Comparison of ENCODE assay signal across 11 mouse cellular contexts in genomic region chr6:31456988-31457387, GRCm38 (mm10). TPM values are rescaled to one million over a fixed set of nuclear protein-coding genes. Genes with fewer than 3 reads are reported as not detected.
DNase-seq lines count a peak whose midpoint lies in the region; ATAC-seq and TF ChIP-seq lines count a peak whose summit lies in the region.
"Had no signal": no experiment of that assay in that cellular context is flagged by ENCODE, and none has a peak within 500 bp of the region (broad histone marks: within the 10 kb centered on the region; RNA-seq: fewer than 3 reads in every experiment).

No protein-coding gene starts in this region.

- no peak for TF ChIP-seq POLR2A in cerebellum, adult 2 months (IDR thresholded peaks at IDR 0.05; ENCODE audit: borderline replicate concordance, insufficient read depth, low read length)

- H3K4me2 ChIP-seq in liver, postnatal 0 days (ENCODE audit: low read depth, low read length): no peak overlapping the region
- no peak overlapping the region for H3K4me2 ChIP-seq in liver, embryonic 11.5 days
- no peak overlapping the region for H3K4me2 ChIP-seq in midbrain, embryonic 13.5 days (replicated peaks)
- H3K4me2 ChIP-seq: hindbrain, embryonic 15.5 days; liver, embryonic 12.5 days had no signal

- no peaks in the 10 kb centered on the region for H3K27me3 ChIP-seq in cerebellum, adult 2 months (ENCODE audit: control insufficient read depth, insufficient read depth, low read length)
- H3K27me3 ChIP-seq in liver, postnatal 0 days (ENCODE audit: insufficient read depth, low read length): no peaks in the 10 kb centered on the region
- no peaks in the 10 kb centered on the region for H3K27me3 ChIP-seq in liver, embryonic 11.5 days (replicated peaks; ENCODE audit: control insufficient read depth, insufficient read depth, low read length)
- H3K27me3 ChIP-seq in midbrain, embryonic 13.5 days: no peaks in the 10 kb centered on the region
- H3K27me3 ChIP-seq: hindbrain, embryonic 15.5 days; liver, embryonic 12.5 days had no signal

- no peak for TF ChIP-seq CTCF in cerebellum, adult 2 months (IDR thresholded peaks at IDR 0.05; ENCODE audit: borderline replicate concordance, insufficient read depth, low read depth, low read length)
- TF ChIP-seq CTCF in liver, postnatal 0 days (IDR thresholded peaks at IDR 0.05; ENCODE audit: low read depth): no peak

- no peak overlapping the region for H3K27ac ChIP-seq in cerebellum, adult 2 months (ENCODE audit: insufficient read depth, low read length)
- no peak overlapping the region for H3K27ac ChIP-seq in liver, postnatal 0 days (ENCODE audit: low read depth)
- no peak overlapping the region for H3K27ac ChIP-seq in liver, embryonic 11.5 days (ENCODE audit: low read depth, low read length)
- H3K27ac ChIP-seq in midbrain, embryonic 13.5 days: no peak overlapping the region
- H3K27ac ChIP-seq: hindbrain, embryonic 15.5 days; liver, embryonic 12.5 days had no signal

- no peak for TF ChIP-seq EP300 in liver, postnatal 0 days (IDR thresholded peaks at IDR 0.05; ENCODE audit: low read depth)

- peak; percentile 18 to 31 for DNase-seq in cerebellum, adult 2 months
- DNase-seq in liver, postnatal 0 days: peak; percentile 30
- no peak for DNase-seq in liver, embryonic 11.5 days (ENCODE audit: low spot score)
- peak; percentile 8 to 12 for DNase-seq in cerebellum, postnatal 10 days
- DNase-seq in skeletal muscle tissue, adult 2 months (ENCODE audit: low read depth, low spot score): peak; percentile 36
- no peak for DNase-seq in T-cell, adult 2 months (ENCODE audit: low spot score)
- DNase-seq: spleen, adult 18-20 months had no signal

- ATAC-seq in cerebellum, adult (ENCODE audit: insufficient number of reproducible peaks, low FRiP score, low TSS enrichment): no peak
- peak; percentile 80 for ATAC-seq in liver, postnatal 0 days
- no peak for ATAC-seq in liver, embryonic 11.5 days (replicated peaks; ENCODE audit: low FRiP score)
- ATAC-seq in midbrain, embryonic 13.5 days: no peak
- ATAC-seq: liver, embryonic 12.5 days had no signal

- 70% methylated on average over 1 of the region's 1 CpGs for WGBS in cerebellum, adult 2 months
- WGBS in liver, postnatal 0 days (ENCODE audit: insufficient replicate concordance): 56% methylated on average over 1 of the region's 1 CpGs
- 88% methylated on average over 1 of the region's 1 CpGs for WGBS in liver, embryonic 11.5 days
- WGBS in midbrain, embryonic 13.5 days: 98% methylated on average over 1 of the region's 1 CpGs

- peaks cover 44% of the 10 kb centered on the region for H3K36me3 ChIP-seq in liver, postnatal 0 days (replicated peaks; ENCODE audit: insufficient read depth, low read length)
- peaks cover 7% of the 10 kb centered on the region for H3K36me3 ChIP-seq in liver, embryonic 11.5 days (ENCODE audit: control insufficient read depth, insufficient read depth, low read length)
- peaks cover 30% of the 10 kb centered on the region for H3K36me3 ChIP-seq in midbrain, embryonic 13.5 days

- H3K9ac ChIP-seq in liver, postnatal 0 days (replicated peaks): no peak overlapping the region
- H3K9ac ChIP-seq in liver, embryonic 11.5 days (ENCODE audit: low read depth, low read length): no peak overlapping the region
- no peak overlapping the region for H3K9ac ChIP-seq in midbrain, embryonic 13.5 days (replicated peaks)
- H3K9ac ChIP-seq: hindbrain, embryonic 15.5 days; liver, embryonic 12.5 days had no signal

- no peak overlapping the region for H3K4me3 ChIP-seq in cerebellum, adult 2 months (replicated peaks; ENCODE audit: insufficient read depth, low read depth, low read length)
- H3K4me3 ChIP-seq in liver, postnatal 0 days (ENCODE audit: low read depth, low read length): no peak overlapping the region
- H3K4me3 ChIP-seq in liver, embryonic 11.5 days (ENCODE audit: low read depth, low read length): no peak overlapping the region
- H3K4me3 ChIP-seq in midbrain, embryonic 13.5 days (replicated peaks): no peak overlapping the region
- H3K4me3 ChIP-seq: hindbrain, embryonic 15.5 days; liver, embryonic 12.5 days had no signal

- no peaks in the 10 kb centered on the region for H3K9me3 ChIP-seq in liver, postnatal 0 days (ENCODE audit: low read length)
- no peaks in the 10 kb centered on the region for H3K9me3 ChIP-seq in liver, embryonic 11.5 days (ENCODE audit: control insufficient read depth, low read length)
- H3K9me3 ChIP-seq in midbrain, embryonic 13.5 days: no peaks in the 10 kb centered on the region
- H3K9me3 ChIP-seq: hindbrain, embryonic 15.5 days; liver, embryonic 12.5 days had no signal

- no peaks in the 10 kb centered on the region for H3K4me1 ChIP-seq in cerebellum, adult 2 months (ENCODE audit: control insufficient read depth, insufficient read depth, low read length)
- H3K4me1 ChIP-seq in liver, postnatal 0 days (ENCODE audit: insufficient read depth): no peaks in the 10 kb centered on the region
- no peaks in the 10 kb centered on the region for H3K4me1 ChIP-seq in liver, embryonic 11.5 days (replicated peaks; ENCODE audit: control insufficient read depth, insufficient read depth, low read length)
- H3K4me1 ChIP-seq in midbrain, embryonic 13.5 days (replicated peaks): no peaks in the 10 kb centered on the region
- H3K4me1 ChIP-seq: hindbrain, embryonic 15.5 days; liver, embryonic 12.5 days had no signal

RNA-seq across cellular contexts. Expression of gene Mkln1, which starts 58.5 kb away (rescaled TPM):
- 48.4 and 53.9 TPM in 2 replicates for polyA plus RNA-seq in cerebellum, adult 2 months (2012; rRNA removed)
- 95.7 and 103 TPM in 2 replicates for polyA plus RNA-seq in liver, postnatal 0 days (2015; fragmentation: Nextera tagmentation; extraction: Ambion mirVana)
- 196 and 222 TPM in 2 replicates for polyA plus RNA-seq in liver, embryonic 11.5 days (2014; fragmentation: Nextera tagmentation; extraction: Ambion mirVana)
- 155 and 167 TPM in 2 replicates for polyA plus RNA-seq in midbrain, embryonic 13.5 days (2015; fragmentation: Nextera tagmentation; extraction: Ambion mirVana)

Comparison
In these comparisons a context has a peak if more than half of its experiments do, and no peak if none do; other contexts are left out.
1. DNase-seq: peak in cerebellum, adult 2 months (2 of 2), liver, postnatal 0 days (single experiment), cerebellum, postnatal 10 days (2 of 2) and skeletal muscle tissue, adult 2 months (single experiment); none in liver, embryonic 11.5 days (single experiment) and T-cell, adult 2 months (single experiment).